Mouse (Mus musculus) CH12.LX (cell line): Measurements from ENCODE around the gene Ssb.
A peak's percentile ranks its signal among the peaks of the same experiment; 100 is the strongest.

Experiments
- CTCF ChIP-seq, 2 experiments: IDR thresholded peaks in 1 of 2; conservative IDR thresholded peaks in 1 of 2; 2 replicates each; pipeline ENCODE4 v1.5.1; 2011 to 2012; ENCODE audit warnings: low read depth in 2 of 2, low read length in 2 of 2, improper control_type of control experiment in 1 of 2, inconsistent platforms in 1 of 2, mild to moderate bottlenecking in 1 of 2, moderate library complexity in 1 of 2
- EP300 ChIP-seq: IDR thresholded peaks from 2 replicates; pipeline ENCODE4 v1.6.1; 2011; ENCODE audit warnings: low read length, improper control_type of control experiment
- POLR2A ChIP-seq: IDR thresholded peaks from 2 replicates; pipeline ENCODE4 v1.6.1; 2011; ENCODE audit warnings: low read depth, mild to moderate bottlenecking, improper control_type of control experiment, low read length
- RCOR1 ChIP-seq: conservative IDR thresholded peaks from 2 replicates; pipeline ENCODE4 v1.6.1; 2012; ENCODE audit warnings: low read depth, mild to moderate bottlenecking, inconsistent platforms, low read length, improper control_type of control experiment
- UBTF ChIP-seq: IDR thresholded peaks from 2 replicates; pipeline ENCODE4 v1.6.1; 2012; ENCODE audit warnings: low read depth, mild to moderate bottlenecking, inconsistent platforms, low read length, improper control_type of control experiment, moderate library complexity
- USF2 ChIP-seq: conservative IDR thresholded peaks from 2 replicates; pipeline ENCODE4 v1.6.1; 2011; ENCODE audit warnings: low read depth, low read length, improper control_type of control experiment

- no peak for TF ChIP-seq CTCF (conservative IDR thresholded peaks at IDR 0.05 in 1 of 2, IDR thresholded peaks at IDR 0.05 in 1 of 2; ENCODE audit: low read depth in 2 of 2, low read length in 2 of 2)
- no peak for TF ChIP-seq EP300
- TF ChIP-seq POLR2A, result no peak; the same call in 1 of the 2 replicates
- peak; percentile 71; the same call in 1 of the 2 replicates for TF ChIP-seq UBTF
- TF ChIP-seq USF2, result no peak
- no peak for TF ChIP-seq RCOR1
Measured at GRCm38 (mm10) chr2:69897618-69898575, 36.5 kb downstream of the Ssb start.
